Mouse (Mus musculus) Muller cell, postnatal 12 days (primary cell): ENCODE measurements around the gene Slc7a1.
A peak's percentile ranks its signal among the peaks of the same experiment; 100 is the strongest.
"Not testable (repeated sequence)": the region's sequence is repeated elsewhere in the genome, so short reads cannot be mapped to it uniquely, and the experiment has no call there.

Source experiments
- DNase-seq: peaks from one replicate; pipeline ENCODE4 v3.0.0-alpha.2; 2015; ENCODE audit errors: inconsistent ontology term

Gene Slc7a1

DNA sequence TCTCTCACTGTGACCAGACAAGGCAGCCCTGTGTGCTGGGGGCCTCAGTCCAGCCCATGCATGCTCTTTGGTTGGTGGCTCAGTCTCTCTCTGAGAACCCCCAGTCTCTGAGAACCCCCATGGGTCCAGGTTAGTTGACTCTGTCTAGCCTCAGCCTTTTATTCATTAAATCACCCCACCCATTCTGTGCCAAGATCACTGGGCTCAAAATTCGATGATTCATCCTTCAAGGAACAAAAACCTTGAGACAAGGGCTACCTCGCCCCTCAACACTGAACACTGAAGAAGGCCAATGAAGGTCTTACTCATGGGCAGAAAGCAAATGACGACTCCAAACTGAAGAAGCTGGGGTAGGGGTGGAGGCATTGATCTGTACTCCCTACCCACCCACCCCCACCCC lies 31.9 kb downstream of the Slc7a1 start:
- DNase-seq, result no peak

DNA sequence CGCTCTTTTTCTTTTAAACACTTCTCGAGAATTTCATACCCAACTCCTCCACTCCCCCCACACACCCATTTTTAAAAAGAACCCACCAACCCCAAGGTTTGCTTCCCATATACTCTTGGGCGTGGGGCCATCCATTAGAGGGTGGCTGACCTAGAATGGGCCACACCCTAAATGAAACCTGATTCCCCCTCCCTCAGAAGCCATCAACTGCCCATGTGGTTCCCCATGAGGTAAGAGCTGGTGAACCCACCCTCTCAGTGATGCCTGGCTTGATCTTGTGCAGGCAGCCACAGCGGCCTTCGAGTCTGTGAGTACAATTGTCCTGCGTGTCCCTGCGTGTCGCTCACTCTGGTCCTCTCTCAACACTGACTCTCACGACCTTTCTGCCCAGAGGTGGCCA lies 33.2 kb downstream of the Slc7a1 start:
- no peak for DNase-seq

DNA sequence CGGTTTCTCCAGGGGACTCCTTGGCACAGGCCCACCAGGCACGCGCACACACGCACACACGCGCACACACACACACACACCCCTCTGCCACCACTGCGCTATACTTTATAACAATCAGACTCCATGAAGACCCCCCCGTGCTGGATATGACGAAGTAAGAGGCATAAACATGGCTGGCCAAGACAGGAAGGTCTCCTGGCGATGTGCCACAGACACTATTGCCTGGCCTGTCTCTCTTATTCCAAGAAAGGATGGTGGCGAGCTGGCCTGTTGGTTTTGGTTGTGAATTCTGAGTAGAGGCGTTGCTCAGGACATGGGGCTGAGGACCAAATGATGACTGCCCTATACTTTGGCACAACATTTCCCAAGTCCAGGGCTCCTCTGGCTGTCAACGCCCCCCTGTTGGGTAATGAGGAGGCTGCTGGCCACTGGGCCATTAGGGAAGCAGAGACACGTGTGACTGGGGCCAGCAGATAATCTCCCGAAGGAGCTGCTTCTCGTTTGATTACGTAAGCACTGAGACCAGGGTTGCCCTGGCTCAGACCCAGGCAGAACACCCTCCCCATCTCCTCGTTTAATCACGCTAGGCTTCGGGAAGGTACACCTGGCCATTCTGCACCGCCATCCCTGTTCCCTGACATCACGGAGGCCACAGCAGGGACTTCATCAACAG lies 36.1 kb downstream of the Slc7a1 start:
- no peak for DNase-seq

GRCm38 (mm10) chr5:148362296-148362695 lies 37.4 kb downstream of the Slc7a1 start:
- DNase-seq, result no peak

GRCm38 (mm10) chr5:148361759-148362010 lies 38.0 kb downstream of the Slc7a1 start:
- peak; percentile 64 for DNase-seq

DNA sequence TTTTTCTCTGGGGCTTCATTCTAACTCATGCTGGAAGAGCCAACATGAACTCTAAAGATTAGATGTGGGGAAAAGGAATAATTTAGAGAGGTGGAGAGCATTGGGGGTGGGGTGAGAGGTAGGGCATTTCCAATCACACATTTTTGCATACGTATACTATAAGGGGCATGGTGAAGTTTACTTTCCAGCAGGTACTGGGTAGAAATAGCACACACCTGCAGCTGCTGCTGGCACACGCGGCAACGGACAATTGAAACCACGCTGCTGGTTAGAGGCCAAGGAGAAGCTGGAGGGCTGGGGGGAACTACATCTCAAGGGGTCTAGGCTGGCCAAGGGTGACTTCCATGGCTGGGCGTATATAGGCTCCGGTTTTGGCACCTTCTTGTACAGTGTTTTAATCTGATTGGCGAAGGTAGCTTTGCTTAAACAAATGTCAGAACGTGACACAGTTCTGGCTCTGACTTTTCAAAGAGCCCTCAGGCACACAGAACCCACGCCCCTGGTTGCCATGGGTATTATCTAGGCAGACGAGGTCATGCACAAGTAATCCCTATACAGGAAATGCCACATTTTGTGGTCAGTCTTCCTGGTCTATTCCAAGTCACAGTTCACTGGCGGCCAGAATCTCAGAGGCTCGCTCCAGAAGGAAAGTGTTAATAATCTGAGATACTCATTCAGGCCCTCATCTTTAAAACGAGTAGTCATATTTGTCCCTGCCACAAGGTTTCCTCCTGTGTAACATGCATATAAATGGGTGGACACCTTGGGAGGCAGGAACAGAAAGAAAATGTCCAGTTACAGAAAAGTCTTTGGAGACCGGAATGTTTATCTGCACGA lies 38.6 kb downstream of the Slc7a1 start:
- DNase-seq, result no peak

GRCm38 (mm10) chr5:148359131-148359530 lies 40.6 kb downstream of the Slc7a1 start:
- DNase-seq, result no peak

DNA sequence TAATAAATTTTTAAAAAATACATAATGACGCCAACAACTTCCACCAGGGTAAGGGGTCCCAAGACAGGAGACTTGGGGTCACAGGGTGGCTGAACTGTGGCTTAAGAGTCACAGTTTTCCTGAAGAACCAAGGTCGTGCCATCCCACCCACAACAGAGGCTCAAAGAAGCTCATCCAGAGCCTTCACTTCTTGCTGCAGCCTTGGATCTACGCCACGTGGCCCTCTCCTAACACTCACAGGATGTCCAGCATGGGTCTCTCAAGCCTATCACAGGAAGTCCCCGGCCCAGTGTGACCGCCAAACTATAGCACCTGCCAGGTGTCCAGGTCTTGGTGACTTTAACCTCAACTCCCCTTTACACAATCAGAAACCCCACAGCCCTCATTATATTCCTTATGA lies 42.5 kb downstream of the Slc7a1 start:
- no peak for DNase-seq

DNA sequence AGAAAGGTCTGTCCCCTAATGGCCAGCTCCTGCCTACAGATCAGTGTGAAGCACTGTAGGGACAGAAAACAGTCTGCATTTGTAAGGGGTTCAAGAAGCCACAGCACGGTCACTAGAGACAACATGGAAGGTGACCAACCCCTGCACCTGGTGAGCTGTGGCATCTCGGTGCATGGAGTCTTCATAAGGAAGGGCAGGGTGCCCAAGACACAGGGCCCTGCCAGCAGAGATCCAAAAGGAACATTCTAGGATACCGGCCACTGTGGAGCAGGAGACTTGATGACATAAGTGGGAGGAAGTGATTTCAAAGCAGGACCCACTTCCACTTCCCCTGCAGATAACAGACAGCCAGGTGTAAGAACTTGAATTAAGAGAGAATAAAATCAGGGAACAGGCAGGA lies 43.9 kb downstream of the Slc7a1 start:
- no peak for DNase-seq

DNA sequence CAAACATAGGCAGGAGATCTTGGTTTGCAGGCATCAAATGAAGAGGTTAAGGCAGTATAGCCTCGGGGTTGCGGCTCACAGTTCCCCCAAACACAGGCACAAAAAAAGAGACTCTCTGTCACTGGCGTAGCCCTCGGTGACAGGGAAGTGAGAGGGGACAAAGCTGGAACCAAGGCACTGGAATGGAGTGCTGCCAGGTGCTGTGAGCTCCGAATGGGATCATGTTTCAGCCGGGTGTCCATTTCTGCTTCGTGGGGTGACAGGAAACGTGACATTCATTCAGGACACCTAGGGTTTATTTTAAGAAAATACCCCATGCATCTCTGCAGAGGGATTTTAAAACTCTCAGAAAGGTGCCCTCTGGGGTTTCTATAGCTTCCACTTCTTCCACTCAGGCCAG lies 45.2 kb downstream of the Slc7a1 start:
- no peak for DNase-seq

GRCm38 (mm10) chr5:148353429-148353828 lies 46.3 kb downstream of the Slc7a1 start:
- no peak for DNase-seq

DNA sequence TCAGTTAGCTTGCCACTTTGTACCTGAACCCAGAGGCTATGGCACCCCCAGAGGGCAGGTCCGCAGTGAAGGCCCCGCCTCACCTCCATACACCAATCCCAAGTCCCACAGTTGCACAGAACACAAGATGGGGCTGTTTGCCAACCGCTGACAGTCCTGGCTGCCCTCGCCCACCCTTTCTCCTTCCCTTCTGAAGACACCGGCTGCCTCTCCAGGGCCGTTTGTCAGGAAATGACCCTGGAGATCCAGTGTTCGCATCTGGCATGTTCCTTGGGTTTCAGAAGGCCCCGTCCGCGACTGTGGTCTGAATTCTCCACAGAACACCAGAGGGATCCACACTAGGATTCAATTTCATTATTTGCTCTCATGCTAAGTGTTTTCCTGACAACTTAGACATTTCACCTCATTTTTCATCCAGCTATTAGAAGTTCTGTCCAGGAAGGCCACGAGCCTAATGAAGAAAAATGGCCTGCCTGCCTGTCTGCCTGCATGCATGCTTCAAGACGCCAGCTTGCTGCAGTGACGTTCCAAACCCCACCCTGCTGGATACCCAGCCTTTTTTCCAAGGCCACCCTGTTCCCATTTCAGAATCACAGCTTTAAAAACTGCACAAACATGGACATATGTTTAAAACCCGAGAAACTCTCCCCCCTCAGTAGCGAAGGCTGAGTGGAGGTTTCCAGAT lies 50.2 kb downstream of the Slc7a1 start:
- no peak for DNase-seq

GRCm38 (mm10) chr5:148348153-148348552 lies 51.6 kb downstream of the Slc7a1 start:
- no peak for DNase-seq

DNA sequence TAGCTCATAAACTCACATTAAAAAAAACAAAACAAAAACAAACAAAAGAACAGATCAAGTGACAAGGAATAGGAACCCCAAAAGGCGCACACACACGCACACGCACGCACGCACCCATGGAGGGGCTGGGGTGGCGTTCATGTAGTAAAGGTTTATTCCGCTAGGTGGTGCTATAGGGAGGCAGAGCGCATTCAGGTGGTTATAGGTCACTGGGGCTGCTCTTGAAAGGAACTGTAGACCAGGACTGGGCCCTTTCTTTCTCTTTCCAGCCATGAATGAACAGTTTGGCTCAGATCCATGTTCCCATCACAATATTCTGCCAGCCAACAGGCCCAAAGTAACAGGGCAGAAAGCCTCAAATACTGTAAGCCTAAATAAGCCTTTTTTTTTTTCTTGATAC lies 53.2 kb downstream of the Slc7a1 start:
- no peak for DNase-seq

GRCm38 (mm10) chr5:148344374-148344773 lies 55.3 kb downstream of the Slc7a1 start:
- no peak for DNase-seq

DNA sequence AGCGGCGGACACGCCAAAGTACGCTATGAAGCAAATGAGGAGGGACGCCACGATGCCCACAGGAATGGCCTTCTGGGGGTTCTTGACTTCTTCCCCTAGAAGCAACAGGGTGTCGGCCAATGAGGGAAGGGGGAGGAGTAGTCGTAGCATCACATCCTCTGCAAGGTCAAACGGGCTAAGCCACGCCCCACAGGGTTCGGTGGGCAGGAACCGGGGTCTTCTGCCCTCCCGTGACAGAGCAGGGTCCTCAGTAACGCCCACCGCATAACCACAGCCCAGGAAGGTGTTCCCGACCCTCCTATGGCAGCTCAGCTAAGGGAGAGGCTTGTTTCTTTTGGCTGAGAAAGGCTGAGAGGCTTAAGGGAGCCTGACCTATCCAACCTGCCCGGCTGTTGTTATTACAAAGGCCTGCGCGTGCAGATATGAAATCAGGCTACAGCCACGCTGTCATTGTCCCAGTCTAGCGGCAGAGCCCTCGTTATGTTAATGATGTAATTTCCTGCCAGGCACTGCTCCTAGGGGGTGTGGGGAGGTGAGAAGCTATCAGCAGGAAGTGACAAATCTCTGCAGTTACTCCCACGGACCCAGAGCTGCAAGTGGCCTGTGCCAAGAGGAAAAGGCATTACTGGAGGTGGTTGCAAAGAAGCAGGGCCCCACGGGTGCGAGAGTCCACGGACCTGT lies 57.5 kb downstream of the Slc7a1 start:
- DNase-seq, result peak; percentile 54

- DNase-seq, result no peak
Measured at GRCm38 (mm10) chr5:148339126-148339525, 60.6 kb downstream of the Slc7a1 start.

GRCm38 (mm10) chr5:148332622-148332974 lies 67.1 kb downstream of the Slc7a1 start:
- peak; percentile 56 for DNase-seq

GRCm38 (mm10) chr5:148331926-148332621 lies 67.6 kb downstream of the Slc7a1 start:
- no peak for DNase-seq

GRCm38 (mm10) chr5:148331229-148331776 lies 68.4 kb downstream of the Slc7a1 start:
- no peak for DNase-seq

- no peak for DNase-seq
Measured at GRCm38 (mm10) chr5:148328982-148329381, 70.7 kb downstream of the Slc7a1 start.

GRCm38 (mm10) chr5:148326295-148326694 lies 73.4 kb downstream of the Slc7a1 start:
- not testable (repeated sequence) for DNase-seq
